In genomic region chr12:87148136-87148535, GRCm38 (mm10) we compare ENCODE assay signal across 8 mouse cellular contexts. TPM values are rescaled to one million over a fixed set of nuclear protein-coding genes. Genes with fewer than 3 reads are reported as not detected.
A peak's percentile ranks its signal among the peaks of the same experiment; 100 is the strongest.
DNase-seq lines count a peak whose midpoint lies in the region; ATAC-seq and TF ChIP-seq lines count a peak whose summit lies in the region.

No protein-coding gene starts in this region.

- no peak for TF ChIP-seq EP300 in lung, postnatal 0 days (IDR thresholded peaks at IDR 0.05)

- ATAC-seq in heart, embryonic 11.5 days (replicated peaks; ENCODE audit: insufficient number of reproducible peaks, low FRiP score, low TSS enrichment), result no peak
- ATAC-seq in intestine, postnatal 0 days, result no peak
- no peak for ATAC-seq in lung, postnatal 0 days

- H3K27ac ChIP-seq in heart, embryonic 11.5 days (ENCODE audit: low read depth, low read length), result peak overlapping the region; percentile 92
- peak overlapping the region; percentile 9; the same call in 1 of the 2 replicates for H3K27ac ChIP-seq in bone marrow macrophage, adult 2 months (ENCODE audit: insufficient read depth, low read depth, low read length)
- H3K27ac ChIP-seq in intestine, postnatal 0 days (ENCODE audit: low read depth, low read length), result peak overlapping the region; percentile 86
- peak overlapping the region; percentile 75 for H3K27ac ChIP-seq in lung, postnatal 0 days (ENCODE audit: low read length)

- H3K4me2 ChIP-seq in heart, embryonic 11.5 days, result peak overlapping the region; percentile 75
- peak overlapping the region; percentile 84 for H3K4me2 ChIP-seq in intestine, postnatal 0 days (replicated peaks; ENCODE audit: low read depth)
- peak overlapping the region; percentile 67 for H3K4me2 ChIP-seq in lung, postnatal 0 days (replicated peaks; ENCODE audit: low read depth, low read length)

- peak overlapping the region; percentile 84 for H3K9ac ChIP-seq in heart, embryonic 11.5 days (ENCODE audit: low read depth, low read length)
- peak overlapping the region; percentile 72 for H3K9ac ChIP-seq in intestine, postnatal 0 days (ENCODE audit: low read depth, low read length)
- H3K9ac ChIP-seq in lung, postnatal 0 days (replicated peaks; ENCODE audit: low read depth), result peak overlapping the region; percentile 65

- H3K36me3 ChIP-seq in heart, embryonic 11.5 days (ENCODE audit: control insufficient read depth, insufficient read depth, low read length), result 0 out of 2 replicates have a peak, but pooled peaks cover 3% of the 10 kb centered on the region
- peaks cover 8% of the 10 kb centered on the region; the same call in 1 of the 2 replicates for H3K36me3 ChIP-seq in intestine, postnatal 0 days (ENCODE audit: control insufficient read depth, insufficient read depth)
- H3K36me3 ChIP-seq in lung, postnatal 0 days (ENCODE audit: insufficient read depth, low read length), result no peaks in the 10 kb centered on the region

- no peak for TF ChIP-seq CTCF in bone marrow macrophage, adult 2 months (IDR thresholded peaks at IDR 0.05; ENCODE audit: low read depth, low read length)
- TF ChIP-seq CTCF in intestine, postnatal 0 days (IDR thresholded peaks at IDR 0.05; ENCODE audit: low read depth), result no peak
- TF ChIP-seq CTCF in lung, postnatal 0 days (IDR thresholded peaks at IDR 0.05), result no peak

- DNase-seq in heart, adult 18-20 months, result no peak
- DNase-seq in lung, postnatal 0 days (ENCODE audit: low spot score), result no peak
- no peak for DNase-seq in T-cell, adult 2 months (ENCODE audit: low spot score)
- DNase-seq in cerebellum, postnatal 4 days (ENCODE audit: low spot score in 2 of 2), result no peak
- no peak for DNase-seq in layer of hippocampus, postnatal 25 days (ENCODE audit: extremely low spot score in 1 of 2, low spot score in 1 of 2)

- no peaks in the 10 kb centered on the region for H3K9me3 ChIP-seq in heart, embryonic 11.5 days (replicated peaks; ENCODE audit: control insufficient read depth, low read length)
- H3K9me3 ChIP-seq in intestine, postnatal 0 days (ENCODE audit: control insufficient read depth), result no peaks in the 10 kb centered on the region
- H3K9me3 ChIP-seq in lung, postnatal 0 days (ENCODE audit: low read length), result no peaks in the 10 kb centered on the region

- 17% methylated on average over 15 of the region's 15 CpGs for WGBS in heart, embryonic 11.5 days (ENCODE audit: insufficient replicate concordance)
- WGBS in intestine, postnatal 0 days, result 17% methylated on average over 15 of the region's 15 CpGs
- WGBS in lung, postnatal 0 days, result 15% methylated on average over 15 of the region's 15 CpGs

- H3K27me3 ChIP-seq in heart, embryonic 11.5 days (ENCODE audit: control insufficient read depth, insufficient read depth, low read length), result no peaks in the 10 kb centered on the region
- H3K27me3 ChIP-seq in intestine, postnatal 0 days (replicated peaks; ENCODE audit: control insufficient read depth, insufficient read depth, low read length), result no peaks in the 10 kb centered on the region
- H3K27me3 ChIP-seq in lung, postnatal 0 days (replicated peaks; ENCODE audit: insufficient read depth, low read length), result no peaks in the 10 kb centered on the region

- peaks cover 6% of the 10 kb centered on the region; the same call in 1 of the 2 replicates for H3K4me1 ChIP-seq in heart, embryonic 11.5 days (ENCODE audit: control insufficient read depth, insufficient read depth, low read length)
- no peaks in the 10 kb centered on the region for H3K4me1 ChIP-seq in bone marrow macrophage, adult 2 months (ENCODE audit: control insufficient read depth, insufficient read depth, low read length)
- no peaks in the 10 kb centered on the region for H3K4me1 ChIP-seq in intestine, postnatal 0 days (replicated peaks; ENCODE audit: control insufficient read depth, insufficient read depth, low read length)
- H3K4me1 ChIP-seq in lung, postnatal 0 days (ENCODE audit: insufficient read depth, low read depth, low read length), result peaks cover 6% of the 10 kb centered on the region; the same call in 1 of the 2 replicates

- TF ChIP-seq POLR2A in bone marrow macrophage, adult 2 months (IDR thresholded peaks at IDR 0.05; ENCODE audit: borderline replicate concordance, low read depth, low read length), result no peak

- peak overlapping the region; percentile 87 for H3K4me3 ChIP-seq in heart, embryonic 11.5 days (ENCODE audit: low read depth, low read length)
- H3K4me3 ChIP-seq in bone marrow macrophage, adult 2 months (ENCODE audit: insufficient read depth, low read length), result peak overlapping the region; percentile 86
- peak overlapping the region; percentile 99 for H3K4me3 ChIP-seq in intestine, postnatal 0 days (ENCODE audit: low read depth, low read length)
- peak overlapping the region; percentile 82 for H3K4me3 ChIP-seq in lung, postnatal 0 days (ENCODE audit: low read depth, low read length)

RNA-seq across cellular contexts. Expression of gene Pomt2, which starts 0.4 kb away (rescaled TPM):
- polyA plus RNA-seq in heart, embryonic 11.5 days (2014; fragmentation: Nextera tagmentation; extraction: Ambion mirVana), result 14.5 and 15.2 TPM in 2 replicates
- total RNA-seq in heart, adult 18-20 months (2021), result 1 to 10 TPM; 8.5 to 9.4 TPM
- 6.0 and 6.1 TPM in 2 replicates for polyA plus RNA-seq in bone marrow macrophage, adult 2 months (2012; ENCODE audit: insufficient read depth, insufficient read length, missing spikeins)
- 5.7 and 6.2 TPM in 2 replicates for polyA plus RNA-seq in intestine, postnatal 0 days (2015; fragmentation: Nextera tagmentation; extraction: Ambion mirVana)
- 9.5 and 10.5 TPM in 2 replicates for polyA plus RNA-seq in lung, postnatal 0 days (2015; fragmentation: Nextera tagmentation; extraction: Ambion mirVana)
- total RNA-seq in layer of hippocampus, postnatal 25 days (2021), result 10 to 100 TPM; 17.5 to 19.2 TPM

RNA-seq across cellular contexts. Expression of gene Gstz1, which starts 1.2 kb away (rescaled TPM):
- polyA plus RNA-seq in heart, embryonic 11.5 days (2014; fragmentation: Nextera tagmentation; extraction: Ambion mirVana), result 49.0 and 52.7 TPM in 2 replicates
- 10 to 100 TPM; 47.5 to 50.0 TPM for total RNA-seq in heart, adult 18-20 months (2021)
- 17.5 and 20.0 TPM in 2 replicates for polyA plus RNA-seq in bone marrow macrophage, adult 2 months (2012; ENCODE audit: insufficient read depth, insufficient read length, missing spikeins)
- polyA plus RNA-seq in intestine, postnatal 0 days (2015; fragmentation: Nextera tagmentation; extraction: Ambion mirVana), result 58.8 and 62.4 TPM in 2 replicates
- polyA plus RNA-seq in lung, postnatal 0 days (2015; fragmentation: Nextera tagmentation; extraction: Ambion mirVana), result 48.3 and 51.7 TPM in 2 replicates
- 10 to 100 TPM; 45.3 to 47.7 TPM for total RNA-seq in layer of hippocampus, postnatal 25 days (2021)

RNA-seq across cellular contexts. Expression of gene Ngb, which starts 45.8 kb away (rescaled TPM):
- 0.16 TPM in 1 of 2 replicates, not detected in the other for polyA plus RNA-seq in heart, embryonic 11.5 days (2014; fragmentation: Nextera tagmentation; extraction: Ambion mirVana)
- total RNA-seq in heart, adult 18-20 months (2021), result not detected
- polyA plus RNA-seq in bone marrow macrophage, adult 2 months (2012; ENCODE audit: insufficient read depth, insufficient read length, missing spikeins), result not detected in 2 replicates
- 2.0 and 2.8 TPM in 2 replicates for polyA plus RNA-seq in intestine, postnatal 0 days (2015; fragmentation: Nextera tagmentation; extraction: Ambion mirVana)
- polyA plus RNA-seq in lung, postnatal 0 days (2015; fragmentation: Nextera tagmentation; extraction: Ambion mirVana), result 3.0 and 3.9 TPM in 2 replicates
- total RNA-seq in layer of hippocampus, postnatal 25 days (2021), result 1 to 10 TPM; 2.0 to 2.2 TPM

RNA-seq across cellular contexts. Expression of gene Samd15, which starts 51.4 kb away (rescaled TPM):
- 2.0 and 3.2 TPM in 2 replicates for polyA plus RNA-seq in heart, embryonic 11.5 days (2014; fragmentation: Nextera tagmentation; extraction: Ambion mirVana)
- under 1 TPM; 0.26 to 0.30 TPM for total RNA-seq in heart, adult 18-20 months (2021)
- polyA plus RNA-seq in bone marrow macrophage, adult 2 months (2012; ENCODE audit: insufficient read depth, insufficient read length, missing spikeins), result 1.3 TPM in 1 of 2 replicates, not detected in the other
- 0.33 and 0.94 TPM in 2 replicates for polyA plus RNA-seq in intestine, postnatal 0 days (2015; fragmentation: Nextera tagmentation; extraction: Ambion mirVana)
- polyA plus RNA-seq in lung, postnatal 0 days (2015; fragmentation: Nextera tagmentation; extraction: Ambion mirVana), result 1.3 and 1.4 TPM in 2 replicates
- total RNA-seq in layer of hippocampus, postnatal 25 days (2021), result 1 to 10 TPM; 2.2 to 3.9 TPM

RNA-seq across cellular contexts. Expression of gene Tmed8, which starts 52.1 kb away (rescaled TPM):
- polyA plus RNA-seq in heart, embryonic 11.5 days (2014; fragmentation: Nextera tagmentation; extraction: Ambion mirVana), result 2.1 and 3.0 TPM in 2 replicates
- total RNA-seq in heart, adult 18-20 months (2021), result 1 to 10 TPM; 6.4 to 6.7 TPM
- 8.9 and 9.7 TPM in 2 replicates for polyA plus RNA-seq in bone marrow macrophage, adult 2 months (2012; ENCODE audit: insufficient read depth, insufficient read length, missing spikeins)
- polyA plus RNA-seq in intestine, postnatal 0 days (2015; fragmentation: Nextera tagmentation; extraction: Ambion mirVana), result 0.98 and 1.1 TPM in 2 replicates
- 1.4 TPM in 2 replicates for polyA plus RNA-seq in lung, postnatal 0 days (2015; fragmentation: Nextera tagmentation; extraction: Ambion mirVana)
- total RNA-seq in layer of hippocampus, postnatal 25 days (2021), result 10 to 100 TPM; 27.6 to 28.9 TPM

Comparison
In these comparisons a context has a peak if more than half of its experiments do, and no peak if none do; other contexts are left out.
1. H3K27ac ChIP-seq: peak in every context shown above with its lines; median percentile 92 in heart, embryonic 11.5 days; 86 in intestine, postnatal 0 days; 75 in lung, postnatal 0 days; 9 in bone marrow macrophage, adult 2 months.